Mouse (Mus musculus): ENCODE results near the gene Gm10322. TPM values are rescaled to one million over a fixed set of nuclear protein-coding genes. Genes with fewer than 3 reads are reported as not detected.

The Gm10322 gene
- total RNA-seq (2023): not detected

GRCm38 (mm10) chr10:59615981-59616520, at the start of gene Gm10322:
Gene Gm10322, plus strand, starts transcription at chr10:59616063.

DNA sequence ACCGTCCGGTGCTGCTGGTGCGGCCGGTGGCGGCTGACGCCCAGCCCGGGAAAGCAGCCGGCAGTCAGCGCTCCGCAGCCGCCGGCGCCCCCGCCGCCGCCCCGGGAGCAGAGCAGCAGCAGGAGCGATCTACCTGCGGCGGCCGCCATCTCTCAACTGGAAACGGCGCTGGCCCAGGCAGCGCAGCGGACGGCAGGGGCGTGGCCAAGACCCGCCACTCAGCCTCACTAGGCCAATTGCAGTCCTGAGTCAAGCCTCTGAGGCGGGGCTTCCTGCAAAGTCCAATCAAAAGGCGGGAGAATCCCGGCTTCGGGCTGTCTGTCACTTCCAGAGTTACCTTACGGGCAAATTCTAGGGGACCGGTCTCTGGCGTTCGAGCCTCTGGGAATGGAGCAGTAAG, 659 bp downstream of the Gm10322 start, which contains the start of gene Mcu:
Gene Mcu, minus strand, starts transcription at position 171 of the 400 bp plus-strand sequence.

Other genes with a start within 250 kb of the Gm10322 start
- gene Gm10273, start 220.4 kb upstream of the Gm10322 start, total RNA-seq (2023): 9.1 TPM
- gene Pla2g12b, start 212.4 kb upstream of the Gm10322 start, total RNA-seq (2023): not detected
- gene Oit3, start 174.3 kb upstream of the Gm10322 start, total RNA-seq (2023): 0.21 TPM
- 24.7 TPM for gene Mcu, start 629 bp downstream of the Gm10322 start, total RNA-seq (2023)
- gene Micu1, start 86.4 kb downstream of the Gm10322 start, total RNA-seq (2023): 44.3 TPM